Mouse (Mus musculus): Measurements from ENCODE around the gene Nwd2.

DNA sequence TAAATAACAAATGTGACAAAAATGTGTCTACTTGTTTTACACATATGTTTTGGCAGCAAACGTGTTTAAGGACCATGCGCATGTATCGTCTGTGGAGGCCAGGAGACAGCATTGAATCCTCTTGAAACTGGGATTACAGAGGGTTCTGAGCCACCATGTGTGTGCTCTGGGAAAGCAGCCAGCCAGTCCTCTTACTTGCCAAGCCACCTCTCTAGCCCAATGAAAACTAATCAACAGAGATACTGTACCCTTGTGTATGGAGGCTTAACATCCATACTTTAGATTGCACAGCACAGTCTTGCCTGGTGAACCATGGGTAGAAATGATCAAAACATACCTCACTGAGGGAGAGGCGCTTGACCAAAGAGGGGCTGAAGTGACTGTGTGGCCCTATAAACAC lies 117.0 kb downstream of the Nwd2 start:
- TF ChIP-seq CTCF (IDR thresholded peaks at IDR 0.05; ENCODE audit: control insufficient read depth, insufficient read depth, low read length) (no peak), POLR2A (IDR thresholded peaks at IDR 0.05; ENCODE audit: borderline replicate concordance, control insufficient read depth, low read depth, low read length) (no peak)

Measured in bone marrow, adult 2 months (tissue).